Comparison of ENCODE assay signal across 14 mouse cellular contexts in the genomic region with DNA sequence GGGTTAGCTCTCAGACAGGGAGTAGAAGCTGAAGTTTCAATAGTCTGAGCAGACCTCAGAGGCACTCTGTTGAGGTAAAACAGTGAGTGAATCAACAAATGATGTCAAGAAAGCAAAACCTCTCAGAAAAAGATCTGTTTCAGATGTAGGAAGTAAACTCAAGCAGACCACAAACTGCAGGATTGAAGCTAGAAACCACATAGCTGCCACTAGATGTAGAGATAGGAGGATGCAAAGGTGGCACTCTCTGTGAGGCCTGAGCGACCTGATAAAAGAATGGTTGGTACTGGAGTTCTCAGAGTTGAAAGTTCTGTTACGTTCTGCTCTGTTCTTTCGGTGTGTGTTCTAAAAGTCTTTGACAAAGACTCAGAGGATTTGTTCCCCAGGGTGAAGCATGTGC.
"Had no signal": no experiment of that assay in that cellular context is flagged by ENCODE, and none has a peak within 500 bp of the region (broad histone marks: within the 10 kb centered on the region; RNA-seq: fewer than 3 reads in every experiment).

No protein-coding gene starts in this region.

- H3K4me2 ChIP-seq: limb, embryonic 12.5 days; midbrain, embryonic 13.5 days; neural tube, embryonic 15.5 days had no signal

- H3K27me3 ChIP-seq: limb, embryonic 12.5 days; midbrain, embryonic 13.5 days; neural tube, embryonic 15.5 days had no signal

- H3K27ac ChIP-seq: limb, embryonic 12.5 days; liver, embryonic 14.5 days; midbrain, embryonic 13.5 days; neural tube, embryonic 15.5 days had no signal

- DNase-seq: kidney, adult 18-20 months; kidney, postnatal 25 days; layer of hippocampus, postnatal 36 days; liver; lung, adult 18-20 months; retina, postnatal 1 day; right cerebral cortex, postnatal 4 days; spleen, adult 18-20 months; thymus, adult 18-20 months; thymus, postnatal 36 days had no signal

- ATAC-seq: midbrain, embryonic 13.5 days had no signal

- H3K4me3 ChIP-seq: limb, embryonic 12.5 days; midbrain, embryonic 13.5 days; neural tube, embryonic 15.5 days had no signal

- H3K36me3 ChIP-seq: limb, embryonic 12.5 days; midbrain, embryonic 13.5 days; neural tube, embryonic 15.5 days had no signal

- H3K9me3 ChIP-seq: limb, embryonic 12.5 days; midbrain, embryonic 13.5 days; neural tube, embryonic 15.5 days had no signal

- H3K9ac ChIP-seq: limb, embryonic 12.5 days; liver, embryonic 14.5 days; midbrain, embryonic 13.5 days; neural tube, embryonic 15.5 days had no signal

- H3K4me1 ChIP-seq: limb, embryonic 12.5 days; midbrain, embryonic 13.5 days; neural tube, embryonic 15.5 days had no signal
